Comparison of ENCODE assay signal across 20 mouse cellular contexts in the genomic region with DNA sequence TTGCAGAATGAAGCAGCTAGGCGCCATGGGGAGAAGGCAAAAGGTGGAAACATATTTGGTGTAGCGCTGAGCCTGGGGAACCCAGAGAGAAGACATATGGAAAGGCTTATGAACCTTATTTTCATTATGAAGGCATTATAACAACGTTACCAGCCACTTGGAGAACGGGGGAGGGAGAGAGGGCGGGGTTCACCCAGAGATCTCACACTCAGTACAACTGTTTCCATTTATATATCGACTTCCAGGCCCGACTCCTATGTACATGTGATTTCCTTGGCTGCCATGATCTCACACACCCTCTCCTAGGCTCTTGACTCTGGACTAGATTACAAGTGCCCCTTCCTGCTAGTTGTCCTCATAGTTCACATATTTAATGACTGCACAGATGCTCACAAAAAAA. TPM values are rescaled to one million over a fixed set of nuclear protein-coding genes. Genes with fewer than 3 reads are reported as not detected.
"Had no signal": no experiment of that assay in that cellular context is flagged by ENCODE, and none has a peak within 500 bp of the region (broad histone marks: within the 10 kb centered on the region; RNA-seq: fewer than 3 reads in every experiment).

No protein-coding gene starts in this region.

- H3K9ac ChIP-seq: liver, embryonic 12.5 days; liver, embryonic 15.5 days; midbrain, embryonic 12.5 days; midbrain, embryonic 15.5 days; neural tube, embryonic 12.5 days; neural tube, embryonic 15.5 days had no signal

- H3K4me3 ChIP-seq: left cerebral cortex, adult 2 months; liver, embryonic 12.5 days; liver, embryonic 15.5 days; midbrain, embryonic 12.5 days; midbrain, embryonic 15.5 days; neural tube, embryonic 12.5 days; neural tube, embryonic 15.5 days had no signal

- H3K4me2 ChIP-seq: liver, embryonic 12.5 days; liver, embryonic 15.5 days; midbrain, embryonic 12.5 days; midbrain, embryonic 15.5 days; neural tube, embryonic 12.5 days; neural tube, embryonic 15.5 days had no signal

- H3K9me3 ChIP-seq: liver, embryonic 12.5 days; liver, embryonic 15.5 days; midbrain, embryonic 12.5 days; midbrain, embryonic 15.5 days; neural tube, embryonic 12.5 days; neural tube, embryonic 15.5 days had no signal

- DNase-seq: kidney, adult 18-20 months; kidney, postnatal 36 days; layer of hippocampus, postnatal 36 days; liver; lung, adult 18-20 months; lung, postnatal 14 days; right cerebral cortex, adult 18-20 months; right cerebral cortex, postnatal 25 days; spleen, adult 18-20 months; thymus, adult 18-20 months; thymus, postnatal 36 days had no signal

- H3K36me3 ChIP-seq: liver, embryonic 12.5 days; liver, embryonic 15.5 days; midbrain, embryonic 12.5 days; midbrain, embryonic 15.5 days; neural tube, embryonic 12.5 days; neural tube, embryonic 15.5 days had no signal

- ATAC-seq: liver, embryonic 12.5 days; midbrain, embryonic 15.5 days had no signal

- H3K27me3 ChIP-seq: liver, embryonic 12.5 days; liver, embryonic 15.5 days; midbrain, embryonic 12.5 days; midbrain, embryonic 15.5 days; neural tube, embryonic 12.5 days; neural tube, embryonic 15.5 days had no signal

- H3K27ac ChIP-seq: kidney, postnatal 0 days; left cerebral cortex, adult 2 months; liver, embryonic 12.5 days; liver, embryonic 15.5 days; macrophage; midbrain, embryonic 12.5 days; midbrain, embryonic 15.5 days; neural tube, embryonic 12.5 days; neural tube, embryonic 15.5 days had no signal

- H3K4me1 ChIP-seq: liver, embryonic 12.5 days; liver, embryonic 15.5 days; midbrain, embryonic 15.5 days; neural tube, embryonic 12.5 days had no signal

RNA-seq across cellular contexts. Expression of a gene that starts 28.4 kb away (rescaled TPM):
- polyA plus RNA-seq: macrophage had no signal
